Mouse (Mus musculus) adrenal gland, adult 18-20 months (tissue): ENCODE results near the gene Stk4. TPM values are rescaled to one million over a fixed set of nuclear protein-coding genes. Genes with fewer than 3 reads are reported as not detected.

Experiments used
- total RNA-seq, 2 experiments: library from RNA; stranded (reverse); gene quantifications; 1 replicate in 1 of 2; 2 replicates in 1 of 2; pipeline ENCODE4 v1.2.3; 2021

The Stk4 gene
- total RNA-seq, 2 experiments from 2014 or later = 24.4 to 27.2 TPM

Other genes starting within 250 kb of the Stk4 start
- gene Ccn5, start 249.5 kb upstream of the Stk4 start, total RNA-seq = under 1 TPM in 1 of 2 experiments, not detected in 1; 0.51 TPM
- gene Kcnk15, start 216.7 kb upstream of the Stk4 start, total RNA-seq = not detected
- gene Rims4, start 151.6 kb upstream of the Stk4 start, total RNA-seq = 100 to 1,000 TPM in 1 of 2 experiments, 10 to 100 TPM in 1; 90.5 to 234 TPM
- 100 to 1,000 TPM; 252 to 298 TPM for gene Ywhab, start 75.4 kb upstream of the Stk4 start, total RNA-seq
- 1 to 10 TPM in 1 of 2 experiments, under 1 TPM in 1; 0.45 to 2.2 TPM for gene Pabpc1l, start 44.9 kb upstream of the Stk4 start, total RNA-seq
- 10 to 100 TPM; 37.2 to 52.7 TPM for gene Tomm34, start 847 bp downstream of the Stk4 start, total RNA-seq
- not detected for gene Kcns1, start 100.8 kb downstream of the Stk4 start, total RNA-seq
- gene Wfdc5, start 112.4 kb downstream of the Stk4 start, total RNA-seq = not detected
- under 1 TPM in 1 of 2 experiments, not detected in 1; 0.83 TPM for gene Wfdc12, start 120.3 kb downstream of the Stk4 start, total RNA-seq
- gene Wfdc15a, start 129.8 kb downstream of the Stk4 start, total RNA-seq = not detected
- gene Wfdc15b, start 151.3 kb downstream of the Stk4 start, total RNA-seq = not detected
- not detected for gene Svs2, start 168.1 kb downstream of the Stk4 start, total RNA-seq
- not detected for gene Svs3b, start 186.3 kb downstream of the Stk4 start, total RNA-seq
- gene Svs4, start 208.1 kb downstream of the Stk4 start, total RNA-seq = not detected
- not detected for gene Svs3a, start 218.9 kb downstream of the Stk4 start, total RNA-seq
- gene Svs6, start 246.4 kb downstream of the Stk4 start, total RNA-seq = not detected